Mouse (Mus musculus) liver, embryonic 14.5 days (tissue): ENCODE data around the gene Naif1. TPM values are rescaled to one million over a fixed set of nuclear protein-coding genes. Genes with fewer than 3 reads are reported as not detected.

Experiments used
- ATAC-seq: fragments of 200-750 bp; cut with Nextera tagmentation; 2 replicates; pipeline ENCODE4 v1.8.0; 2017; ENCODE audit warnings: moderate number of reproducible peaks, mild to moderate bottlenecking, moderate library complexity; ENCODE audit not compliant: insufficient read depth
- DNase-seq, 3 experiments: peaks; one replicate each; pipeline ENCODE4 v3.0.0-alpha.2; 2012 to 2013; ENCODE audit warnings: low read depth in 3 of 3, low spot score in 3 of 3
- H3K27ac ChIP-seq: fragments of 300-500 bp; sonication (generic); 2 replicates; pipeline ENCODE4 v1.5.1; 2014; ENCODE audit warnings: moderate library complexity, mild to moderate bottlenecking, control low read depth, inconsistent platforms
- H3K27me3 ChIP-seq: fragments of 300-500 bp; sonication (generic); 2 replicates; pipeline ENCODE4 v1.6.1; 2014; ENCODE audit warnings: mild to moderate bottlenecking, low read length, moderate library complexity; ENCODE audit not compliant: control insufficient read depth, insufficient read depth
- H3K36me3 ChIP-seq: fragments of 300-500 bp; sonication (generic); replicated peaks from 2 replicates; pipeline ENCODE4 v1.6.1; 2014; ENCODE audit warnings: low read depth; ENCODE audit not compliant: control insufficient read depth, insufficient read depth
- H3K4me1 ChIP-seq, 2 experiments: fragments of 200-500 bp in 1 of 2; fragments of 300-500 bp in 1 of 2; sonication (generic) in 1 of 2; replicated peaks; 2 replicates each; pipeline ENCODE4 v1.6.1; 2012 to 2014; ENCODE audit warnings: antibody characterized with exemption in 1 of 2, inconsistent platforms in 1 of 2, low read length in 1 of 2; ENCODE audit not compliant: control insufficient read depth in 2 of 2, insufficient read depth in 2 of 2
- H3K4me2 ChIP-seq: fragments of 300-500 bp; sonication (generic); 2 replicates; pipeline ENCODE4 v1.6.1; 2014; ENCODE audit warnings: low read depth, mild to moderate bottlenecking, control low read depth, moderate library complexity
- H3K4me3 ChIP-seq, 2 experiments: fragments of 200-500 bp in 1 of 2; fragments of 300-500 bp in 1 of 2; sonication (generic) in 1 of 2; 2 replicates each; pipeline ENCODE4 v1.5.1; 2012 to 2014; ENCODE audit warnings: low read depth in 2 of 2, low read length in 2 of 2, mild to moderate bottlenecking in 2 of 2, control low read depth in 1 of 2, inconsistent platforms in 1 of 2, moderate library complexity in 1 of 2; ENCODE audit not compliant: insufficient read depth in 1 of 2
- H3K9ac ChIP-seq: fragments of 300-500 bp; sonication (generic); replicated peaks from 2 replicates; pipeline ENCODE4 v1.6.1; 2014; ENCODE audit warnings: mild to moderate bottlenecking, control low read depth, moderate library complexity
- H3K9me3 ChIP-seq: fragments of 300-500 bp; sonication (generic); 2 replicates; pipeline ENCODE4 v1.6.1; 2016; ENCODE audit warnings: low read length, mixed read lengths; ENCODE audit not compliant: control insufficient read depth
- CTCF ChIP-seq: IDR thresholded peaks from 2 replicates; pipeline ENCODE4 v1.5.1; 2016; ENCODE audit warnings: antibody characterized with exemption, low read depth, control low read depth
- EP300 ChIP-seq: IDR thresholded peaks from 2 replicates; pipeline ENCODE4 v1.6.1; 2016; ENCODE audit warnings: antibody characterized with exemption, low read depth
- whole genome bisulfite sequencing: fragments of 180-500 bp; shearing (Covaris S2); extraction: QIAGEN DNeasy Blood & Tissue Kit; methylation state at CpG from one replicate; pipeline ENCODE4 v1.1.7; 2014; ENCODE audit not compliant: insufficient replicate concordance; 5-methylcytosine and 5-hydroxymethylcytosine counted together
- polyA plus RNA-seq, 2 experiments: library from polyadenylated mRNA; depleted of rRNA in 1 of 2; stranded (reverse) in 1 of 2; unstranded in 1 of 2; fragments of >200 nt; fragmentation: Nextera tagmentation in 1 of 2; extraction: Ambion mirVana in 1 of 2; gene quantifications; 2 replicates each; pipeline versions ENCODE4 v1.2.1 to v1.2.3; 2012 to 2014

The Naif1 gene
- polyA plus RNA-seq, 2 experiments: 1.4 to 1.6 TPM

GRCm38 (mm10) chr2:32411407-32411806 lies 38.9 kb upstream of the Naif1 start:
- ATAC-seq (no peak), DNase-seq (no peak)
- Histone ChIP-seq H3K4me2 (no peak overlapping the region), H3K27me3 (no peaks in the 10 kb centered on the region), H3K36me3 (peaks cover 6% of the 10 kb centered on the region), H3K9me3 (no peaks in the 10 kb centered on the region), H3K4me1 (0 out of 4 replicates have a peak, but pooled peaks cover 0 to 4% of the 10 kb centered on the region in 2 experiments), H3K27ac (no peak overlapping the region), H3K4me3 (no peak overlapping the region), H3K9ac (no peak overlapping the region)
- TF ChIP-seq CTCF (no peak), EP300 (no peak)
- WGBS: 73% methylated on average over 7 of the region's 7 CpGs

- ATAC-seq (no peak), DNase-seq (no peak)
- Histone ChIP-seq H3K9me3 (no peaks in the 10 kb centered on the region), H3K4me1 (0 out of 4 replicates have a peak, but pooled peaks cover 0 to 4% of the 10 kb centered on the region in 2 experiments), H3K4me3 (no peak overlapping the region), H3K27ac (no peak overlapping the region), H3K36me3 (peaks cover 14% of the 10 kb centered on the region), H3K4me2 (no peak overlapping the region), H3K27me3 (no peaks in the 10 kb centered on the region), H3K9ac (no peak overlapping the region)
- 58% methylated on average over 6 of the region's 6 CpGs for WGBS
- no peak for TF ChIP-seq EP300
- no peak for TF ChIP-seq CTCF
Observed at GRCm38 (mm10) chr2:32412742-32413531, 37.3 kb upstream of the Naif1 start.

GRCm38 (mm10) chr2:32413936-32414335 lies 36.3 kb upstream of the Naif1 start:
- no peak overlapping the region for H3K4me2 ChIP-seq
- H3K4me3 ChIP-seq: no peak overlapping the region
- DNase-seq (no peak), ATAC-seq (no peak)
- no peak overlapping the region for H3K9ac ChIP-seq
- H3K4me1 ChIP-seq: peaks cover 0 to 6% of the 10 kb centered on the region in 2 experiments; a peak in 1 of 4 replicates
- WGBS: 51% methylated on average over 5 of the region's 5 CpGs
- TF ChIP-seq EP300: no peak
- TF ChIP-seq CTCF: no peak
- H3K27me3 ChIP-seq: no peaks in the 10 kb centered on the region
- H3K36me3 ChIP-seq: peaks cover 19% of the 10 kb centered on the region
- no peaks in the 10 kb centered on the region for H3K9me3 ChIP-seq
- no peak overlapping the region for H3K27ac ChIP-seq

GRCm38 (mm10) chr2:32415801-32416200 lies 34.5 kb upstream of the Naif1 start:
- 85% methylated on average over 12 of the region's 12 CpGs for WGBS
- H3K27ac ChIP-seq: no peak overlapping the region

GRCm38 (mm10) chr2:32416556-32416955 lies 33.7 kb upstream of the Naif1 start:
- Histone ChIP-seq H3K4me1 (peaks cover 0 to 7% of the 10 kb centered on the region in 2 experiments; a peak in 1 of 4 replicates), H3K4me2 (no peak overlapping the region), H3K27me3 (no peaks in the 10 kb centered on the region), H3K27ac (no peak overlapping the region), H3K4me3 (no peak overlapping the region), H3K9ac (no peak overlapping the region), H3K36me3 (peaks cover 19% of the 10 kb centered on the region), H3K9me3 (no peaks in the 10 kb centered on the region)
- DNase-seq (no peak), ATAC-seq (no peak)
- 75% methylated on average over 2 of the region's 2 CpGs for WGBS
- TF ChIP-seq EP300: no peak
- no peak for TF ChIP-seq CTCF

More at GRCm38 (mm10) chr2:32415801-32416200, 34.5 kb upstream of the Naif1 start:
- H3K4me1 ChIP-seq: peaks cover 0 to 6% of the 10 kb centered on the region in 2 experiments; a peak in 1 of 4 replicates
- peaks cover 19% of the 10 kb centered on the region for H3K36me3 ChIP-seq
- H3K27me3 ChIP-seq: no peaks in the 10 kb centered on the region
- TF ChIP-seq EP300 (no peak), CTCF (no peak)
- H3K9me3 ChIP-seq: no peaks in the 10 kb centered on the region
- no peak overlapping the region for H3K9ac ChIP-seq
- no peak overlapping the region for H3K4me2 ChIP-seq
- ATAC-seq: no peak
- no peak for DNase-seq
- H3K4me3 ChIP-seq: no peak overlapping the region
